In the genomic region with DNA sequence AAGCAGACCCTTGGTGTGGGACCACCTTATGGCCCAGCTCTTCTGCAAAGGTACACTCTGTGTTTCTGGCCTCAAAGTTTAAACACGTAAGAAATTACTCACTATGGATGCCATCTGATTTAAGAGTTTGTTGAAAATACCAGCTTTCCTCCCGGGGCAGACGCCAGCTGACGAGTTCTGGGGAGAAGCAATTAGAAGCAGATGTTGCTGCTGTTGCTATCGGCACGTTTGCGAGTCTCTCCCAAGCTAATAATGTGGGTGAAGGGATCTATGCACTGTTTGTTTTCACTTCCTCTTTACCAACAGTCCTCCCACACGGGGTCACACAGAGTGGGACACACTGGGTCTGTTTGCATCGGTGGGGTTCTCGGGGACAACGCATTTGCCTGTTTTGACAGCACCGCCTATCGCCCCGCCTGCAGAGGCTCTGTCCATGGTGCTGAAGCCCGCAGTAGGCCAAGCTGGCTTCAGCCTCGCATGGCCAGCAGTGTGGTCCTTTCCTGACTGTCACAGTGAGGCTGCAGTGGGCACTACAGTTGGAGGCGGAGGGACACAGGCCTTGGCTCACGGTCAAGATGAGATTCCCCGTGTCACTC, we compare ENCODE assay signal across 8 mouse cellular contexts.
A peak's percentile ranks its signal among the peaks of the same experiment; 100 is the strongest.
DNase-seq lines count a peak whose midpoint lies in the region; ATAC-seq lines count a peak whose summit lies in the region.

No protein-coding gene starts in this region.

- H3K9me3 ChIP-seq in intestine, embryonic 14.5 days (ENCODE audit: control insufficient read depth, low read length), result no peaks in the 10 kb centered on the region
- H3K9me3 ChIP-seq in limb, embryonic 15.5 days, result no peaks in the 10 kb centered on the region
- H3K9me3 ChIP-seq in stomach, embryonic 14.5 days (ENCODE audit: control insufficient read depth, low read depth, low read length), result no peaks in the 10 kb centered on the region

- no peaks in the 10 kb centered on the region for H3K36me3 ChIP-seq in intestine, embryonic 14.5 days (ENCODE audit: control insufficient read depth, insufficient read depth, low read length)
- no peaks in the 10 kb centered on the region for H3K36me3 ChIP-seq in limb, embryonic 15.5 days
- no peaks in the 10 kb centered on the region for H3K36me3 ChIP-seq in stomach, embryonic 14.5 days (ENCODE audit: control insufficient read depth, insufficient read depth, low read length)

- H3K4me3 ChIP-seq in intestine, embryonic 14.5 days (ENCODE audit: low read depth, low read length), result no peak overlapping the region; the same call in 1 of the 2 replicates
- 0 out of 2 replicates have a peak overlapping the region, but pooled peaks have one; percentile 13 for H3K4me3 ChIP-seq in limb, embryonic 15.5 days
- H3K4me3 ChIP-seq in stomach, embryonic 14.5 days (ENCODE audit: low read depth, low read length), result no peak overlapping the region

- peak; percentile 83 for ATAC-seq in granulocyte monocyte progenitor cell, adult 5-6 weeks (replicated peaks; ENCODE audit: poor library complexity, severe bottlenecking)
- peak; percentile 50; the same call in 1 of the 2 replicates for ATAC-seq in intestine, embryonic 14.5 days (replicated peaks; ENCODE audit: low FRiP score, low TSS enrichment, low read depth)
- peak; percentile 44; the same call in 1 of the 2 replicates for ATAC-seq in limb, embryonic 15.5 days (ENCODE audit: insufficient number of reproducible peaks, low FRiP score, low TSS enrichment, low read depth)
- ATAC-seq in monocyte, adult 5-6 weeks (replicated peaks; ENCODE audit: insufficient number of reproducible peaks, low FRiP score, low TSS enrichment, poor library complexity, severe bottlenecking), result peak; percentile 45; the same call in 1 of the 2 replicates
- peak; percentile 65; the same call in 1 of the 2 replicates for ATAC-seq in stomach, embryonic 14.5 days (ENCODE audit: insufficient number of reproducible peaks, insufficient read depth, low FRiP score, low read depth)

- H3K27ac ChIP-seq in intestine, embryonic 14.5 days (ENCODE audit: low read depth), result no peak overlapping the region
- H3K27ac ChIP-seq in limb, embryonic 15.5 days, result no peak overlapping the region
- H3K27ac ChIP-seq in stomach, embryonic 14.5 days (ENCODE audit: low read length), result no peak overlapping the region

- peaks cover 4% of the 10 kb centered on the region; the same call in 1 of the 2 replicates for H3K4me1 ChIP-seq in intestine, embryonic 14.5 days (replicated peaks; ENCODE audit: control insufficient read depth, insufficient read depth, low read length)
- peaks cover 7% of the 10 kb centered on the region; the same call in 1 of the 2 replicates for H3K4me1 ChIP-seq in limb, embryonic 15.5 days
- 0 out of 2 replicates have a peak, but pooled peaks cover 3% of the 10 kb centered on the region for H3K4me1 ChIP-seq in stomach, embryonic 14.5 days (ENCODE audit: control insufficient read depth, insufficient read depth, low read length)

- DNase-seq in cerebellum, adult 18-20 months, result peak; percentile 12 to 13
- no peak for DNase-seq in cerebellum, adult 8-10 months
- DNase-seq in embryo, embryonic 10 days (ENCODE audit: low spot score), result peak; percentile 86
- DNase-seq in intestine, embryonic 14.5 days (ENCODE audit: low spot score), result peak; percentile 94

- no peaks in the 10 kb centered on the region for H3K27me3 ChIP-seq in intestine, embryonic 14.5 days (replicated peaks; ENCODE audit: control insufficient read depth, insufficient read depth, low read length)
- 0 out of 2 replicates have a peak, but pooled peaks cover 6% of the 10 kb centered on the region for H3K27me3 ChIP-seq in limb, embryonic 15.5 days
- no peaks in the 10 kb centered on the region for H3K27me3 ChIP-seq in stomach, embryonic 14.5 days (ENCODE audit: control insufficient read depth, insufficient read depth, low read length)

- WGBS in intestine, embryonic 14.5 days, result 4% methylated on average over 19 of the region's 19 CpGs
- 2% methylated on average over 19 of the region's 19 CpGs for WGBS in limb, embryonic 15.5 days
- WGBS in stomach, embryonic 14.5 days, result 3% methylated on average over 19 of the region's 19 CpGs

- no peak overlapping the region for H3K9ac ChIP-seq in intestine, embryonic 14.5 days (ENCODE audit: low read length)
- no peak overlapping the region for H3K9ac ChIP-seq in limb, embryonic 15.5 days
- H3K9ac ChIP-seq in stomach, embryonic 14.5 days (replicated peaks; ENCODE audit: low read depth, low read length), result no peak overlapping the region

- peak overlapping the region; percentile 37 for H3K4me2 ChIP-seq in intestine, embryonic 14.5 days (ENCODE audit: low read length)
- H3K4me2 ChIP-seq in limb, embryonic 15.5 days, result peak overlapping the region; percentile 41
- H3K4me2 ChIP-seq in stomach, embryonic 14.5 days (replicated peaks; ENCODE audit: low read depth, low read length), result peak overlapping the region; percentile 34
